Mouse (Mus musculus) CH12F3 (cell line): ENCODE data around the gene Unc80.

Source experiments
- in situ Hi-C: fragments of 300-500 bp; cut with MboI; formaldehyde crosslinking; loops from 2 replicates; pipeline ENCODE4 v1.14.3; 2020; ENCODE audit warnings: low sequenced_read_pairs

Gene Unc80

GRCm38 (mm10) chr1:66467821-66468703 lies at the start of gene Unc80:
Unc80 (plus strand) TSS chr1:66468367.
- in situ Hi-C loops, result no loop called here

- in situ Hi-C loops, result no loop called here
Observed at GRCm38 (mm10) chr1:66426073-66426472, 42.1 kb upstream of the Unc80 start.

GRCm38 (mm10) chr1:66430962-66431361 lies 37.2 kb upstream of the Unc80 start:
- in situ Hi-C loops, result no loop called here

- in situ Hi-C loops, result no loop called here
Observed at GRCm38 (mm10) chr1:66431472-66431871, 36.7 kb upstream of the Unc80 start.

- in situ Hi-C loops, result no loop called here
Observed at GRCm38 (mm10) chr1:66438069-66438468, 30.1 kb upstream of the Unc80 start.

- in situ Hi-C loops, result no loop called here
Observed at GRCm38 (mm10) chr1:66442922-66443321, 25.2 kb upstream of the Unc80 start.

- in situ Hi-C loops, result no loop called here
Observed at GRCm38 (mm10) chr1:66449471-66449870, 18.7 kb upstream of the Unc80 start.

- in situ Hi-C loops, result no loop called here
Observed at GRCm38 (mm10) chr1:66456580-66456979, 11.6 kb upstream of the Unc80 start.

- in situ Hi-C loops, result no loop called here
Observed at GRCm38 (mm10) chr1:66457747-66458146, 10.4 kb upstream of the Unc80 start.

- in situ Hi-C loops, result no loop called here
Observed at GRCm38 (mm10) chr1:66459394-66459793, 8.8 kb upstream of the Unc80 start.

GRCm38 (mm10) chr1:66460850-66461249 lies 7.3 kb upstream of the Unc80 start:
- in situ Hi-C loops, result no loop called here

GRCm38 (mm10) chr1:66468704-66469020 lies 495 bp downstream of the Unc80 start:
- in situ Hi-C loops, result no loop called here

- in situ Hi-C loops, result no loop called here
Observed at GRCm38 (mm10) chr1:66482751-66483150, 14.6 kb downstream of the Unc80 start.

- in situ Hi-C loops, result no loop called here
Observed at GRCm38 (mm10) chr1:66493064-66493463, 24.9 kb downstream of the Unc80 start.

- in situ Hi-C loops, result no loop called here
Observed at GRCm38 (mm10) chr1:66495310-66496012, 27.3 kb downstream of the Unc80 start.

- in situ Hi-C loops, result no loop called here
Observed at GRCm38 (mm10) chr1:66550812-66551211, 82.6 kb downstream of the Unc80 start.

GRCm38 (mm10) chr1:66552396-66552966 lies 84.3 kb downstream of the Unc80 start:
- in situ Hi-C loops, result no loop called here

- in situ Hi-C loops, result no loop called here
Observed at GRCm38 (mm10) chr1:66561636-66562270, 93.6 kb downstream of the Unc80 start.

GRCm38 (mm10) chr1:66562332-66562731 lies 94.2 kb downstream of the Unc80 start:
- in situ Hi-C loops, result no loop called here

- in situ Hi-C loops, result no loop called here
Observed at GRCm38 (mm10) chr1:66569736-66570135, 101.6 kb downstream of the Unc80 start.

- in situ Hi-C loops, result no loop called here
Observed at GRCm38 (mm10) chr1:66597163-66597788, 129.1 kb downstream of the Unc80 start.
